11 mouse cellular contexts compared by ENCODE assay signal in the genomic region with DNA sequence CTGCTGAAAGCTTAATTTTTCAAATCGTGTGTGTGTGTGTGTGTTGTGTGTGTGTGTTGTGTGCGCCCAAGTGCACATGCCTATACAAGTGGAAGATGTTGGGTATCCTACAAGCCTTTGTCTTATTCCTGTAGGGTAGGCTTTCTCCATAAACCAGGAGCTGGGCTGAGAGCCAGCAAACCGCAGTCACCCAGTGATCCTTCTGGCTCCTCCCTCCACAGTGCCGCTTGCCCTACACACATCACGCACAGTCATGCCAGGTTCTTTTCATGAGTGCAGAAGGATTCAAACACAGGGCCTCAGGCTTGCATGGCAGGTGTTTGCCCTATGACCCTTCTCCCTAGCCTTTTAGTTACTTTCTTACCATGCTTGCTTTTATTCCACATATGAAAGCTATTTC. TPM values are rescaled to one million over a fixed set of nuclear protein-coding genes. Genes with fewer than 3 reads are reported as not detected.
A peak's percentile ranks its signal among the peaks of the same experiment; 100 is the strongest.
DNase-seq lines count a peak whose midpoint lies in the region; ATAC-seq and TF ChIP-seq lines count a peak whose summit lies in the region.
"Had no signal": no experiment of that assay in that cellular context is flagged by ENCODE, and none has a peak within 500 bp of the region (broad histone marks: within the 10 kb centered on the region; RNA-seq: fewer than 3 reads in every experiment).

No protein-coding gene starts in this region.

- DNase-seq in heart, postnatal 4 days = peak; percentile 39
- peak; percentile 68 for DNase-seq in urinary bladder, postnatal 14 days (ENCODE audit: low spot score)
- DNase-seq in urinary bladder, postnatal 10 days (ENCODE audit: low spot score) = no peak
- peak; percentile 38 for DNase-seq in kidney, adult 18-20 months
- DNase-seq: layer of hippocampus, adult 9-11 months had no signal

- H3K9ac ChIP-seq in heart, embryonic 12.5 days = no peak overlapping the region
- no peak overlapping the region for H3K9ac ChIP-seq in intestine, postnatal 0 days (ENCODE audit: low read depth, low read length)
- H3K9ac ChIP-seq: heart, embryonic 13.5 days; liver, embryonic 15.5 days; neural tube, embryonic 13.5 days had no signal

- H3K4me1 ChIP-seq in heart, embryonic 12.5 days (replicated peaks) = peaks cover 38% of the 10 kb centered on the region
- H3K4me1 ChIP-seq in intestine, postnatal 0 days (replicated peaks; ENCODE audit: control insufficient read depth, insufficient read depth, low read length) = no peaks in the 10 kb centered on the region; the same call in 1 of the 2 replicates

- TF ChIP-seq CTCF in intestine, postnatal 0 days (IDR thresholded peaks at IDR 0.05; ENCODE audit: low read depth) = no peak

- H3K4me2 ChIP-seq in heart, embryonic 12.5 days = no peak overlapping the region
- H3K4me2 ChIP-seq in intestine, postnatal 0 days (replicated peaks; ENCODE audit: low read depth) = no peak overlapping the region
- H3K4me2 ChIP-seq: heart, embryonic 13.5 days; liver, embryonic 15.5 days; neural tube, embryonic 13.5 days had no signal

- no peaks in the 10 kb centered on the region for H3K9me3 ChIP-seq in heart, embryonic 12.5 days (replicated peaks)
- no peaks in the 10 kb centered on the region for H3K9me3 ChIP-seq in intestine, postnatal 0 days (ENCODE audit: control insufficient read depth)
- H3K9me3 ChIP-seq: heart, embryonic 13.5 days; liver, embryonic 15.5 days; neural tube, embryonic 13.5 days had no signal

- H3K27ac ChIP-seq in heart, embryonic 12.5 days (ENCODE audit: poor library complexity, severe bottlenecking) = no peak overlapping the region
- no peak overlapping the region for H3K27ac ChIP-seq in intestine, postnatal 0 days (ENCODE audit: low read depth, low read length)
- H3K27ac ChIP-seq: heart, embryonic 13.5 days; liver, embryonic 15.5 days; neural tube, embryonic 13.5 days had no signal

- no peak overlapping the region for H3K4me3 ChIP-seq in heart, embryonic 12.5 days
- H3K4me3 ChIP-seq in intestine, postnatal 0 days (ENCODE audit: low read depth, low read length) = no peak overlapping the region
- H3K4me3 ChIP-seq: heart, embryonic 13.5 days; liver, embryonic 15.5 days; neural tube, embryonic 13.5 days had no signal

- H3K27me3 ChIP-seq in heart, embryonic 12.5 days (replicated peaks) = no peaks in the 10 kb centered on the region
- no peaks in the 10 kb centered on the region for H3K27me3 ChIP-seq in intestine, postnatal 0 days (replicated peaks; ENCODE audit: control insufficient read depth, insufficient read depth, low read length)
- H3K27me3 ChIP-seq: heart, embryonic 13.5 days; liver, embryonic 15.5 days; neural tube, embryonic 13.5 days had no signal

- H3K36me3 ChIP-seq in heart, embryonic 12.5 days = no peaks in the 10 kb centered on the region
- no peaks in the 10 kb centered on the region for H3K36me3 ChIP-seq in intestine, postnatal 0 days (ENCODE audit: control insufficient read depth, insufficient read depth)
- H3K36me3 ChIP-seq: heart, embryonic 13.5 days; liver, embryonic 15.5 days; neural tube, embryonic 13.5 days had no signal

- WGBS in heart, embryonic 12.5 days = 81% methylated on average over 5 of the region's 5 CpGs
- 78% methylated on average over 5 of the region's 5 CpGs for WGBS in intestine, postnatal 0 days

- no peak for ATAC-seq in heart, embryonic 12.5 days (ENCODE audit: insufficient number of reproducible peaks, low FRiP score)
- ATAC-seq in megakaryocyte-erythroid progenitor cell, adult 5-6 weeks (replicated peaks; ENCODE audit: low FRiP score, low TSS enrichment, poor library complexity, severe bottlenecking) = no peak
- ATAC-seq in intestine, postnatal 0 days = no peak

RNA-seq across cellular contexts. Expression of gene Taf3, which starts 45.0 kb away (rescaled TPM):
- 1 to 10 TPM; 8.4 to 8.6 TPM for total RNA-seq in heart, postnatal 4 days (2021)
- polyA plus RNA-seq in heart, embryonic 12.5 days (2016; fragmentation: Nextera tagmentation; extraction: Ambion mirVana) = 8.9 and 9.4 TPM in 2 replicates
- total RNA-seq in megakaryocyte-erythroid progenitor cell, adult 5-6 weeks (2014; fragmentation: Nextera tagmentation) = 13.8 and 19.1 TPM in 2 replicates
- total RNA-seq in megakaryocyte-erythroid progenitor cell, adult 5-6 weeks (2017) = 9.8 and 10.1 TPM in 2 replicates
- 5.1 and 5.8 TPM in 2 replicates for polyA plus RNA-seq in intestine, postnatal 0 days (2015; fragmentation: Nextera tagmentation; extraction: Ambion mirVana)
